In the genomic region with DNA sequence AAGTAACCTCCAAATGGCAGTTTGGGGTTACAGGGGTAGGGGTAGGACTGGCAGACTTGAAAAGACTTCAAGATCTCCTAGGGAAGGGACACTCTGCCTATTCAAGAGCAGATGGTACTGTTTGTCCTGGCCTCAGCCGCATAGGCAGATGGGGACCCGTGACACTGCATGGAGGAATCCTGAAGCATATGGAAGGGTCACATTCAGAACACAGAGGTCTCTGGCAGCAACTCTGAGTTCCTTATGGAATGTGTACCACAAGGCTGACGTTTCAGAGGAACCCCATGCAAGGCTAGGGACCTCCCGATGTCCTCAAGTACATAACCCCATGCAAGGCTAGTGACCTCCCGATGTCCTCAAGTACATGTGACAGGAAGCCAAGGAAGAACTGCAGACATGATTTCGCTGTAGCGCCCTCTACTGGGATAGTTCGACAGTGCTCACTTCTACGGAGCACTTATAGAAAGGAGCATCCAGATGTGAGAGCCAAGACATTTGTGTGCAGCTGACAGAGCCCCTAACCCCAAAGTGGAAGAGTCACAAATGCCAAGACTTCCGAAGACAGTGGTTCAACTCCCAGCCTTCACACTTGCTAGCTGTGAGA, we compare ENCODE assay signal across 10 mouse cellular contexts. TPM values are rescaled to one million over a fixed set of nuclear protein-coding genes. Genes with fewer than 3 reads are reported as not detected.
A peak's percentile ranks its signal among the peaks of the same experiment; 100 is the strongest.
DNase-seq lines count a peak whose midpoint lies in the region; ATAC-seq and TF ChIP-seq lines count a peak whose summit lies in the region.
"Had no signal": no experiment of that assay in that cellular context is flagged by ENCODE, and none has a peak within 500 bp of the region (broad histone marks: within the 10 kb centered on the region; RNA-seq: fewer than 3 reads in every experiment).

No protein-coding gene starts in this region.

- H3K27ac ChIP-seq in left cerebral cortex, adult 2 months: no peak overlapping the region
- no peak overlapping the region for H3K27ac ChIP-seq in stomach, postnatal 0 days (replicated peaks)

- DNase-seq in left cerebral cortex, adult 2 months (ENCODE audit: extremely low spot score in 1 of 2, low spot score in 2 of 2): no peak
- no peak for DNase-seq in left cerebral cortex, postnatal 36 days (ENCODE audit: low spot score in 2 of 2)
- DNase-seq in MEL-GATA-1-ER (ENCODE audit: extremely low read depth, low read depth): peak; percentile 33
- peak; percentile 50 to 53 for DNase-seq in cerebellum, postnatal 14 days
- no peak for DNase-seq in stomach, postnatal 0 days (ENCODE audit: low spot score)
- DNase-seq in gastrocnemius, postnatal 10 days: no peak
- DNase-seq in urinary bladder, postnatal 4 days (ENCODE audit: low spot score in 2 of 2): no peak
- DNase-seq: gastrocnemius, postnatal 36 days had no signal

- no peaks in the 10 kb centered on the region for H3K27me3 ChIP-seq in stomach, postnatal 0 days (ENCODE audit: control insufficient read depth, insufficient read depth, low read length)

- no peak overlapping the region for H3K4me2 ChIP-seq in stomach, postnatal 0 days (replicated peaks; ENCODE audit: low read depth)

- intact Hi-C loops in left cerebral cortex, adult 2 months (cut with DNase I): no loop called here
- intact Hi-C loops in left cerebral cortex, postnatal 36 days (cut with DNase I): no loop called here

- peaks cover 2% of the 10 kb centered on the region; the same call in 1 of the 2 replicates for H3K4me1 ChIP-seq in stomach, postnatal 0 days (replicated peaks; ENCODE audit: control insufficient read depth, insufficient read depth)

- TF ChIP-seq EP300 in stomach, postnatal 0 days (optimal IDR thresholded peaks at IDR 0.05): no peak

- H3K9ac ChIP-seq in stomach, postnatal 0 days (ENCODE audit: low read length): no peak overlapping the region

- 79% methylated on average over 10 of the region's 10 CpGs for WGBS in stomach, postnatal 0 days

- peak; percentile 25 for TF ChIP-seq CTCF in left cerebral cortex, adult 2 months (IDR thresholded peaks at IDR 0.05)
- peak; percentile 43 for TF ChIP-seq CTCF in stomach, postnatal 0 days (IDR thresholded peaks at IDR 0.05; ENCODE audit: low read depth)

- H3K4me3 ChIP-seq in left cerebral cortex, adult 2 months: no peak overlapping the region
- no peak overlapping the region for H3K4me3 ChIP-seq in stomach, postnatal 0 days (ENCODE audit: low read depth, low read length)
- H3K4me3 ChIP-seq: erythroblast, embryonic 14.5 days had no signal

- H3K9me3 ChIP-seq in stomach, postnatal 0 days (ENCODE audit: control insufficient read depth, low read length): no peaks in the 10 kb centered on the region

- H3K36me3 ChIP-seq in stomach, postnatal 0 days (ENCODE audit: control insufficient read depth, insufficient read depth, low read length): no peaks in the 10 kb centered on the region

- ATAC-seq in stomach, postnatal 0 days (ENCODE audit: low FRiP score, low TSS enrichment): no peak

RNA-seq across cellular contexts. Expression of gene Myoc, which starts 7.2 kb away (rescaled TPM):
- total RNA-seq in left cerebral cortex, adult 2 months (2021): 1 to 10 TPM; 6.2 to 6.7 TPM
- total RNA-seq in left cerebral cortex, postnatal 36 days (2021): 1 to 10 TPM; 4.1 to 5.9 TPM
- polyA plus RNA-seq in stomach, postnatal 0 days (2015; fragmentation: Nextera tagmentation; extraction: Ambion mirVana): not detected in 2 replicates
- 10 to 100 TPM; 15.2 to 16.8 TPM for total RNA-seq in gastrocnemius, postnatal 10 days (2021)
- polyA plus RNA-seq: erythroblast, embryonic 14.5 days; intestine, embryonic 14.5 days had no signal

RNA-seq across cellular contexts. Expression of gene Myocos, which starts 11.8 kb away (rescaled TPM):
- not detected for total RNA-seq in left cerebral cortex, adult 2 months (2021)
- total RNA-seq in left cerebral cortex, postnatal 36 days (2021): not detected
- polyA plus RNA-seq in stomach, postnatal 0 days (2015; fragmentation: Nextera tagmentation; extraction: Ambion mirVana): not detected in 2 replicates
- not detected for total RNA-seq in gastrocnemius, postnatal 10 days (2021)
- total RNA-seq: gastrocnemius, postnatal 36 days had no signal
- polyA plus RNA-seq: erythroblast, embryonic 14.5 days; intestine, embryonic 14.5 days had no signal

Comparison
In these comparisons a context has a peak if more than half of its experiments do, and no peak if none do; other contexts are left out.
1. DNase-seq: peak in MEL-GATA-1-ER (single experiment) and cerebellum, postnatal 14 days (2 of 2); none in left cerebral cortex, adult 2 months (0 of 2), left cerebral cortex, postnatal 36 days (0 of 2), stomach, postnatal 0 days (single experiment), gastrocnemius, postnatal 10 days (single experiment) and urinary bladder, postnatal 4 days (0 of 2).